Mouse (Mus musculus): ENCODE measurements around the gene Cyp24a1.

DNA sequence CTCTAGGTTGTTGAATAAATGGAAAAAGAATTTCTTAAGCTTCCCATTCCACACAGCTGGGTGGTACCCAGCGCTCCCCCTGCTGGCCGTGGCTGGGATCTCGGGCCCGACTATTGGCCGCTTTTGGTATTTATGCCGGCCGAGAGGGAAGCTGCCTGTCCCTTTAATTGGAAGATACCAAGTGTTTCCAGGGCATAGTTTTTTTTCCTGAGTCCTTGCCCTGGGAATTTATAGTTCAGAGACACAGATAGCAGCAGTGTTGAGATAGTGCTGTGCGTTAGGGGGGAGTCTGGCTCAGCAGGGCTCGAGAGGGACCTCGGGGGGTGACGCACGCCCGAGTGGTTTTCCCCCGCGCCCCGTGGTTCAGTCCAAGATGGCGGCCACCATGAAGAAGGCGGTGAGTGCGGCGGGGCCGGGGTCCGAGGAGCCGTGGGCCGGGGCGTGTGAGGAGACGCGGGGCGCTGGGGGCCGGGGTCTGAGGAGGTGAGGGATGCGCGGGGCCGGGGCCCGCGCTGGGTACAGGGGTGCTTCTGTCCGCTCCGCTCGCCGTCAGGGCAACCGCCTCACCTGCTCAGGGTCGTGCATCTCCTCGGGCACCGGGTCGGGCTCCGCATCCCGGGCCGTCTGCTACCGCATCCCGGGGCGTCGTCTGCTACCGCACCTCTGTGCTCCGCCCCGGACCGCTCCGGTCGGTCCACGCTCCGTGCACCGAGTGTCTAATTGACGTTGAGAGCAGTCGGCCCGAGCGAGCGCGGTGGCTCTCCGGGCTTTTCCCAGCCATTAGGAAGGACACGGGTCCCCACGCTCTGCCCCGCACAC lies 14.3 kb upstream of the Cyp24a1 start:
- TF ChIP-seq CTCF (IDR thresholded peaks at IDR 0.05; ENCODE audit: low read depth) = peak; percentile 97
- peak; percentile 88 for TF ChIP-seq EP300 (optimal IDR thresholded peaks at IDR 0.05)

Data from stomach, postnatal 0 days (tissue).